Mouse (Mus musculus) heart, adult 2 months (tissue): ENCODE data around the gene Scn3a. TPM values are rescaled to one million over a fixed set of nuclear protein-coding genes. Genes with fewer than 3 reads are reported as not detected.
"Not testable (repeated sequence)": the region's sequence is repeated elsewhere in the genome, so short reads cannot be mapped to it uniquely, and the experiment has no call there.

Experiments
- DNase-seq, 2 experiments: peaks; one replicate each; pipeline ENCODE4 v3.0.0; 2021
- H3K27ac ChIP-seq: fragments of 200-600 bp; 2 replicates; pipeline ENCODE4 v1.8.1; 2022
- H3K27me3 ChIP-seq: fragments of 200-500 bp; 2 replicates; pipeline ENCODE4 v1.6.1; 2012; ENCODE audit warnings: mild to moderate bottlenecking, low read length, inconsistent platforms, mixed read lengths; ENCODE audit not compliant: control insufficient read depth, insufficient read depth
- H3K36me3 ChIP-seq: fragments of 200-500 bp; 2 replicates; pipeline ENCODE4 v1.6.1; 2012; ENCODE audit warnings: low read length, inconsistent platforms; ENCODE audit not compliant: control insufficient read depth, insufficient read depth
- H3K4me1 ChIP-seq: fragments of 200-500 bp; 2 replicates; pipeline ENCODE4 v1.6.1; 2011; ENCODE audit warnings: low read length; ENCODE audit not compliant: control insufficient read depth, insufficient read depth
- H3K4me3 ChIP-seq: fragments of 200-600 bp; 2 replicates; pipeline ENCODE4 v1.8.1; 2022
- H3K79me2 ChIP-seq: fragments of 200-500 bp; replicated peaks from 2 replicates; pipeline ENCODE4 v1.6.1; 2012; ENCODE audit warnings: mild to moderate bottlenecking, inconsistent platforms, low read length, moderate library complexity, mixed read lengths; ENCODE audit not compliant: control insufficient read depth, insufficient read depth
- H3K9ac ChIP-seq: fragments of 200-500 bp; 2 replicates; pipeline ENCODE4 v1.6.1; 2012; ENCODE audit warnings: low read depth, mild to moderate bottlenecking, control low read depth, inconsistent platforms, low read length, mixed read lengths
- CTCF ChIP-seq: fragments of 200-600 bp; IDR thresholded peaks from 2 replicates; pipeline ENCODE4 v1.8.1; 2022; ENCODE audit warnings: antibody characterized with exemption, mild to moderate bottlenecking, moderate library complexity
- EP300 ChIP-seq: fragments of 200-500 bp; IDR thresholded peaks from 2 replicates; pipeline ENCODE4 v1.6.1; 2011; ENCODE audit warnings: low read depth, low read length, control low read depth; ENCODE audit not compliant: insufficient read depth
- POLR2A ChIP-seq: fragments of 200-500 bp; IDR thresholded peaks from 2 replicates; pipeline ENCODE4 v1.6.1; 2011; ENCODE audit warnings: mild to moderate bottlenecking, low read depth, low read length, control low read depth; ENCODE audit not compliant: insufficient read depth
- WGBS: fragments of 180-500 bp; shearing (Covaris S2); methylation state at CpG from one replicate; pipeline ENCODE4 v1.1.7; 2018; 5-methylcytosine and 5-hydroxymethylcytosine counted together
- intact Hi-C: fragments of 180-260 bp; cut with DNase I; formaldehyde crosslinking; loops from one replicate; pipeline ENCODE4 v1.15.1; 2025
- polyA plus RNA-seq: library from polyadenylated mRNA; depleted of rRNA; stranded (reverse); fragments of >200 nt; gene quantifications from 2 replicates; pipeline ENCODE4 v1.2.3, GENCODE M21; 2012
- total RNA-seq, 2 experiments: library from RNA; stranded (reverse); gene quantifications; 2 replicates each; pipeline ENCODE4 v1.2.3; 2021

Gene Scn3a
- total and polyA plus RNA-seq, 3 experiments = 0.41 to 2.5 (median 1.3) TPM

GRCm38 (mm10) chr2:65481007-65481672 is 86.3 kb downstream of the Scn3a start:
- no peak overlapping the region for H3K4me3 ChIP-seq
- 85% methylated on average over 4 of the region's 4 CpGs for WGBS
- TF ChIP-seq EP300 (no peak), POLR2A (no peak), CTCF (no peak)
- no peaks in the 10 kb centered on the region for H3K27me3 ChIP-seq
- DNase-seq = no peak
- H3K36me3 ChIP-seq = no peaks in the 10 kb centered on the region
- no peaks in the 10 kb centered on the region for H3K79me2 ChIP-seq
- no peaks in the 10 kb centered on the region for H3K4me1 ChIP-seq
- intact Hi-C loops = no loop called here
- no peak overlapping the region for H3K9ac ChIP-seq
- no peak overlapping the region for H3K27ac ChIP-seq

- no peaks in the 10 kb centered on the region for H3K4me1 ChIP-seq
- H3K36me3 ChIP-seq = no peaks in the 10 kb centered on the region
- WGBS = 57% methylated on average over 11 of the region's 11 CpGs
- no peak overlapping the region for H3K27ac ChIP-seq
- H3K27me3 ChIP-seq = no peaks in the 10 kb centered on the region
- H3K9ac ChIP-seq = no peak overlapping the region
- intact Hi-C loops = no loop called here
- TF ChIP-seq CTCF (no peak), EP300 (no peak), POLR2A (no peak)
- H3K4me3 ChIP-seq = no peak overlapping the region
- no peak for DNase-seq
- H3K79me2 ChIP-seq = no peaks in the 10 kb centered on the region
Observed at GRCm38 (mm10) chr2:65471311-65471882, 96.0 kb downstream of the Scn3a start.

GRCm38 (mm10) chr2:65465694-65466093 is 101.7 kb downstream of the Scn3a start:
- Histone ChIP-seq H3K9ac (no peak overlapping the region), H3K27me3 (no peaks in the 10 kb centered on the region), H3K79me2 (no peaks in the 10 kb centered on the region), H3K27ac (no peak overlapping the region), H3K4me1 (no peaks in the 10 kb centered on the region), H3K4me3 (no peak overlapping the region), H3K36me3 (no peaks in the 10 kb centered on the region)
- intact Hi-C loops = no loop called here
- WGBS = 96% methylated on average over 5 of the region's 5 CpGs
- TF ChIP-seq POLR2A = no peak
- no peak for TF ChIP-seq EP300
- TF ChIP-seq CTCF = no peak
- DNase-seq = no peak

GRCm38 (mm10) chr2:65453763-65454162 is 113.7 kb downstream of the Scn3a start:
- intact Hi-C loops = no loop called here
- WGBS = 88% methylated on average over 6 of the region's 6 CpGs

GRCm38 (mm10) chr2:65451401-65452078 is 115.9 kb downstream of the Scn3a start:
- H3K36me3 ChIP-seq, H3K9ac ChIP-seq, H3K4me3 ChIP-seq, H3K27ac ChIP-seq, intact Hi-C loops, H3K4me1 ChIP-seq, H3K27me3 ChIP-seq, DNase-seq, H3K79me2 ChIP-seq: not testable (repeated sequence)
- WGBS = 64% methylated on average over 14 of the region's 14 CpGs

More at GRCm38 (mm10) chr2:65453763-65454162, 113.7 kb downstream of the Scn3a start:
- Histone ChIP-seq H3K79me2 (no peaks in the 10 kb centered on the region), H3K36me3 (no peaks in the 10 kb centered on the region), H3K4me1 (no peaks in the 10 kb centered on the region), H3K27me3 (no peaks in the 10 kb centered on the region), H3K27ac (no peak overlapping the region), H3K4me3 (no peak overlapping the region), H3K9ac (no peak overlapping the region)
- no peak for DNase-seq
- TF ChIP-seq EP300 (no peak), POLR2A (no peak), CTCF (no peak)
